Mouse (Mus musculus): Measurements from ENCODE around the gene Cenpa.
"Not testable (repeated sequence)": the region's sequence is repeated elsewhere in the genome, so short reads cannot be mapped to it uniquely, and the experiment has no call there.

Gene Cenpa

GRCm38 (mm10) chr5:30681970-30682369, 15.4 kb downstream of the Cenpa start:
- no peak for DNase-seq (ENCODE audit: low spot score)

DNA sequence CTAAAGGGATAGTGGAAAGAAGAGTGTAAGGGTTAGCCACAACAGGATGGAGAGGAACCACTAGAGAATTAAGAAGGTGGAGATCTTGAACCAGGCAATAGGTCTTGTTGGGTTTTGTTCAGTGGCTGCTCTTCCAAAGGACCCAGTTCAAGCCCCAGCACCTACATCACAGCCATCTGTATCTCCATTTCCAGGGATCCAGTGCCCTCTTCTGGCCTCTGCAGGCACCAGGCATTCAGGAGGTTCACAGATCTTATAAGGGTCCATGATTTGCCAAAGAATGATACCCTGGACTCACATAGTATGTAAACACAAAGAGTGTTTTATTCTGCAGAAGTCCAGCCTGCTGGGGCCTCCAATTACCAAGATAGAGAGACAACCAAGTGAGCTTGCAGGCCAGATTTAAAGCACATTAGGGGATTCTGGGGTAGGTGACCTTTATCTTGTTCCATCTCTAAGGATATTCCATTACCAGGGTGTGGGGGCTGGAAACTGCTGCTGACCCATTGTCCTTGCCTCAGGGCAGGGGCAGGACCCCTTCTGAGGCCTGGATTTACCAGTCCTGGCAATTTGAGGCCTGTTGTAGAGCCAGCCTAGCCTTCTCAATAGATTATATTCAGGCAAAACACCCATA, 16.5 kb downstream of the Cenpa start:
- no peak for DNase-seq (ENCODE audit: low spot score)

- DNase-seq (ENCODE audit: low spot score) = no peak
These were observed 17.4 kb downstream of the Cenpa start for GRCm38 (mm10) chr5:30683993-30684392.

DNA sequence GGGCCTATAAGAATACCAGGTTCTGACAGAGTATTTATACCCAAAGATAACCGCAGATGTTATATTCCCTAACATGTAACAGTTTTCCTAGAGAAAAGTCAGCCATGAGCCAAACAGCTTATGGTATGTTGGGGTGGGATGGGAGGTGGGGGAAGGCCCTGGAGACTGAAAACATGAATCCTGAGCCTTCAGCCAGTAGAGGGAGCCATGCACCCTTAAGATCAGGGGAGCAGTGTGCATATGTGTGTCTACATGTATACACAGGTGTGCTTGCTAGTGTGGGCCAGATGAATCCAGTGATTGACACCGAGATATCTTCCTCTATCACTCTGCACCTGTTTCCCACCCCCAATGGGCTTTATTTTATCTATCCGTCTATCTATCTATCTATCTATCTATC, 20.2 kb downstream of the Cenpa start:
- peak; percentile 44 for DNase-seq (ENCODE audit: low spot score)

DNA sequence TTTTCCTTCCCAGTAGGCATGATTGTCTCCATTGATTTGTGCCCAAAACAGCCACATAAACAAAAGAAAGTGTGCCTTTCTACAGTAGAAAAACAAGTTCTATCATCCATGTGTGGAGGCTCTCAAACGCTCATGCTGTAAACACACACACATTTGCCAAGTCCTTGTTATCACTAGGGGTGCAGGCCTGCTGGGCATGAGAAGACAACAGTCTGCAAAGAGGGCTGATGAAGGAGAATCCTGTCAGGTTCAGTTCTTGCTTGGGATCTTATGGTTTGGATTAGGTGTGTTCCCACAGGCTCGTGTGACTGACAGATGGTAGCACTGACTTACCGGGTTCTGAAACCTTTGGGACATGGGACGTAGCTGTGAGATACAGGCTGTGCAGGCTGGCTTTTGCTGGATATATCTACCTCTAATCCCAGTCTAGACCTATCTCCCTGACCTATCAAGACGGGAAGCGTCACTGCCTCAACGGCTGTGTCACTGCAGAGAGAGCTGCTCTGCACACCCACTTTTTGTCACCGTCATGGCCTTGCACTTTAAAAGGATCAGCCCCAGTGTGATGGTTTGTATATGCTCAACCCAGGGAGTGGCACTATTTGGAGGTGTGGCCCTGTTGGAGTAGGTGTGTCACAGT, 33.9 kb downstream of the Cenpa start:
- no peak for DNase-seq (ENCODE audit: low spot score)

GRCm38 (mm10) chr5:30701373-30701772, 34.8 kb downstream of the Cenpa start:
- DNase-seq (ENCODE audit: low spot score) = not testable (repeated sequence)

GRCm38 (mm10) chr5:30701866-30702265, 35.3 kb downstream of the Cenpa start:
- no peak for DNase-seq (ENCODE audit: low spot score)

- DNase-seq (ENCODE audit: low spot score) = peak; percentile 83
These were observed 43.3 kb downstream of the Cenpa start for GRCm38 (mm10) chr5:30709744-30710383.

- peak; percentile 34 for DNase-seq (ENCODE audit: low spot score)
These were observed 43.9 kb downstream of the Cenpa start for GRCm38 (mm10) chr5:30710486-30710885.

- peak; percentile 85 for DNase-seq (ENCODE audit: low spot score)
These were observed 44.8 kb downstream of the Cenpa start, which contains the start of gene Dpysl5 for GRCm38 (mm10) chr5:30711147-30712001. Dpysl5 (plus strand) TSS chr5:30711564.

DNA sequence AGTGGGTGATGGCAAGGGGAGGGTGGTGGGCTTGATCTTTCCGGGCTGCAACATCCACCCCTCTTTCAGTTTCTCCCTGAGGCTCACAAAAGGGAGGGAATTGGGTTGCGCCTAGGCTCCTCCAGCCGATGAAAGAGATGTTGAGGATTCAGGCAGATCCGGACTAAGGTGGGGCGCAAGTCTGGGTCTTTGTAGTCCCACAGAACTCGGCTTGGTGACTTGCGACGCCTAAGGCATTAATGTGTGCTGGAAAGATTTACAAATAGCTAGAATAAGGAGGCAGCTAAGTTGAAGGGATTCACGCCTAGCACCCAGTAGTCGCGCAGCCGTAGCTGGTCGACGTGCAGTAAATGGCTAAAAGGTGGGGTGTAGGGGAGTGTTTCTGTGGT, 45.4 kb downstream of the Cenpa start:
- DNase-seq (ENCODE audit: low spot score) = no peak

DNA sequence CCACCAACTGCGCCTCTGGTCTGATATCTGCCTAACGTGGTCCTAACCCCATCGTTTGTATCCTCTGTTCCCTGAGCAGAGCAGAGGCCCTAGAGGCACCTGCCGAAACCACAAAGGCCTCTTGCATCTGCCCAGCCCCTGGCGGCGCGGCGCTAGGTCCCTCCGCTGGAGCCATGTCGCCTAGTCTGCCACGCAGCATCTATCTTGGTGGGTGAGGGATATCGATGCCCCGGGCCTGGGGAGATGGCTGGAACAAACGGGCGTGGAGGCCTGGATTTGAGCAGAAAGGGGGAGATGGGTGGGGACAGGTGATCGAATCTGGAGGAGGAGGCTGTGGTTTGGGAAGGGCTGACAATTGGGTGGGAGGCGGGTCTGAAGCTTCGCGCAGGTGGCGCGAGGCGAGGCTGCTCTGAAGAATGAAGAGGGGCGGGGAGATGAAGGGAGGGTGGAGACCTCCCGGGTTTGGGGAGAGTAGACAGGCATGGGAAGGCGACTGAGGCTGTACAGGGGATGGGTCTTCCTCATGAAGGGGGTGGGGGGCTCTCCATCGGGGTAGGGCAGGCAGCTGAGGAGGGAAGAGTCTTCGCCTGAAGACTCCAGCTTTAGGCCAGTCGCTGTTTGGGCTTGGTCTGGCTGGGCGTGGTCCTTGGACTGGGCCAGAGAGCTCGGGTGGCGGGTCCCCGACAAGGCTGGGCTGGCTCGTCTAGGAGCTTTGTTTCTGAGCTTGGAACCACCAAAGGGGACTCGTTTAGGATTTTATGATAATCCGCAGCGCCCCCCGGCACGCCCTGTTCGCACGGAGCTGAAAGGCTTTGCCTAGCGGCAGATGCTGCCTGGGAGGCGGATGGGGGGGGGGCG, 46.1 kb downstream of the Cenpa start:
- DNase-seq (ENCODE audit: low spot score) = peak; percentile 21

- peak; percentile 15 for DNase-seq (ENCODE audit: low spot score)
These were observed 46.7 kb downstream of the Cenpa start for GRCm38 (mm10) chr5:30713299-30713675.

DNA sequence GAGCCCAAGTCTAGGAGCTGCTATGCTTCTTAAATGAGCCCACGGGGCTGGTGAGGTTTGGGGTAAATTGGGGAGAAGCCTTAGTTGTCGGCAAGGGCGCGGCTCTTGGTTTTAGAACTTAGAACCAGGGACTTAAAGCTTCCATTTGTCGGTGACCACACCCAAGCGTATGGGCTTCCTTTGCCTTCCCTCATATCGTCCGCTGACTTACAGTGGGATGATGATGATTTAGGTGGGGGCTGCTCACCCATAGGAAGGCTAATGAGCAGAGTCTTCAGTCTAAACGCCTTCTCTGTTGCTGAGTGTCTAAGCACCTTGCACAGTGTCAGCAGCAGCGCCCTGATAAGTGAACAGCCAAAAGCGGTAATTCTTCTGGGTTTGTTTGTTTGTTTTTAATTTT, 47.1 kb downstream of the Cenpa start:
- no peak for DNase-seq (ENCODE audit: low spot score)

GRCm38 (mm10) chr5:30716311-30716710, 49.7 kb downstream of the Cenpa start:
- DNase-seq (ENCODE audit: low spot score) = no peak

GRCm38 (mm10) chr5:30717506-30717905, 50.9 kb downstream of the Cenpa start:
- no peak for DNase-seq (ENCODE audit: low spot score)

- peak; percentile 17 for DNase-seq (ENCODE audit: low spot score)
These were observed 51.6 kb downstream of the Cenpa start for GRCm38 (mm10) chr5:30717991-30718703.

DNA sequence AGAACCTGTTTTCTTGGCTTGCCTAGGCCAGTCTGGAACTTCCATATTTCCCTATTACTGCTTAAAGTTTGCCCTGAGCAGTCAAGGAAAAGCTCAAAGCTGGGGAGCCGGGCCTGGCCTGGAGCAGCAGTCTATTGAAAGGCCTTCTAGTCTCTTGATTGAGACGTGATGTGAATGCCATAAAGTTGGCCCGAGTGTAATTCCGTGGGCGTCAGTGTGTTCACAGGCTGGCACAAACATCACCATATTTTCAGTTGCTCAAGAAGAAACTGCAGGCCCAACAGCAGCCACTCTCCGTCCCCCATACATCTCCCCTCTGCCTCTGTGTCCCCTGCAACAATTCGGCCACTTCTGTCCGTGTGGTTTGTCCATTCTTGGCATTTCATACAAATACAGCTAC, 55.4 kb downstream of the Cenpa start:
- peak; percentile 28 for DNase-seq (ENCODE audit: low spot score)

Data from layer of hippocampus, adult 11-12 months (tissue).